Mouse (Mus musculus): ENCODE measurements around the gene Olfr951. TPM values are rescaled to one million over a fixed set of nuclear protein-coding genes. Genes with fewer than 3 reads are reported as not detected.

Gene Olfr951
- polyA plus RNA-seq (2015; fragmentation: Nextera tagmentation; extraction: Ambion mirVana), result not detected in 2 replicates

GRCm38 (mm10) chr9:39387110-39387509 is at the start of gene Olfr951:
TSS of gene Olfr951 (plus strand) at chr9:39387410.

GRCm38 (mm10) chr9:39427048-39427447 is 39.8 kb downstream of the Olfr951 start, which contains the start of gene Olfr952:
TSS of gene Olfr952 (minus strand) at chr9:39427148.

Other genes with a start within 250 kb of the Olfr951 start
- gene Olfr943, start 221.1 kb upstream of the Olfr951 start, polyA plus RNA-seq (2015; fragmentation: Nextera tagmentation; extraction: Ambion mirVana), result not detected in 2 replicates
- gene Olfr944, start 185.5 kb upstream of the Olfr951 start, polyA plus RNA-seq (2015; fragmentation: Nextera tagmentation; extraction: Ambion mirVana), result not detected in 2 replicates
- gene Olfr1537, start 137.4 kb upstream of the Olfr951 start, polyA plus RNA-seq (2015; fragmentation: Nextera tagmentation; extraction: Ambion mirVana), result not detected in 2 replicates
- gene Olfr945, start 110.6 kb upstream of the Olfr951 start, polyA plus RNA-seq (2015; fragmentation: Nextera tagmentation; extraction: Ambion mirVana), result not detected in 2 replicates
- not detected in 2 replicates for gene Olfr948, start 61.4 kb upstream of the Olfr951 start, polyA plus RNA-seq (2015; fragmentation: Nextera tagmentation; extraction: Ambion mirVana)
- not detected in 2 replicates for gene Olfr952, start 39.7 kb downstream of the Olfr951 start, polyA plus RNA-seq (2015; fragmentation: Nextera tagmentation; extraction: Ambion mirVana)
- not detected in 2 replicates for gene Olfr954, start 69.3 kb downstream of the Olfr951 start, polyA plus RNA-seq (2015; fragmentation: Nextera tagmentation; extraction: Ambion mirVana)
- not detected in 2 replicates for gene Olfr955, start 84.5 kb downstream of the Olfr951 start, polyA plus RNA-seq (2015; fragmentation: Nextera tagmentation; extraction: Ambion mirVana)
- not detected in 2 replicates for gene Olfr44, start 106.6 kb downstream of the Olfr951 start, polyA plus RNA-seq (2015; fragmentation: Nextera tagmentation; extraction: Ambion mirVana)
- not detected in 2 replicates for gene Olfr957, start 128.4 kb downstream of the Olfr951 start, polyA plus RNA-seq (2015; fragmentation: Nextera tagmentation; extraction: Ambion mirVana)
- gene Olfr958, start 166.6 kb downstream of the Olfr951 start, polyA plus RNA-seq (2015; fragmentation: Nextera tagmentation; extraction: Ambion mirVana), result not detected in 2 replicates
- not detected in 2 replicates for gene Olfr959, start 188.2 kb downstream of the Olfr951 start, polyA plus RNA-seq (2015; fragmentation: Nextera tagmentation; extraction: Ambion mirVana)
- gene AW551984, start 217.0 kb downstream of the Olfr951 start, polyA plus RNA-seq (2015; fragmentation: Nextera tagmentation; extraction: Ambion mirVana), result 294 and 327 TPM in 2 replicates
- gene Olfr148, start 223.2 kb downstream of the Olfr951 start, polyA plus RNA-seq (2015; fragmentation: Nextera tagmentation; extraction: Ambion mirVana), result not detected in 2 replicates
- gene Olfr960, start 234.0 kb downstream of the Olfr951 start, polyA plus RNA-seq (2015; fragmentation: Nextera tagmentation; extraction: Ambion mirVana), result not detected in 2 replicates

Measured in skeletal muscle tissue, postnatal 0 days (tissue).